Mouse (Mus musculus): ENCODE measurements around the gene Slc2a12.

- TF ChIP-seq CTCF (IDR thresholded peaks at IDR 0.05; ENCODE audit: borderline replicate concordance, insufficient read depth, low read depth, low read length) (no peak), POLR2A (IDR thresholded peaks at IDR 0.05; ENCODE audit: borderline replicate concordance, insufficient read depth, low read length) (no peak)
Measured at GRCm38 (mm10) chr10:22698158-22698953, 53.5 kb downstream of the Slc2a12 start.
